Mouse (Mus musculus): ENCODE data around the gene Gabbr2. TPM values are rescaled to one million over a fixed set of nuclear protein-coding genes. Genes with fewer than 3 reads are reported as not detected.

The Gabbr2 gene
- polyA plus RNA-seq, 1 experiment from 2014 or later: 0.17 TPM

GRCm38 (mm10) chr4:46847745-46848144, 143.9 kb downstream of the Gabbr2 start:
- Histone ChIP-seq H3K9ac (ENCODE audit: low read depth, low read length) (no peak overlapping the region), H3K27me3 (replicated peaks; ENCODE audit: control insufficient read depth, insufficient read depth, low read length) (no peaks in the 10 kb centered on the region), H3K4me2 (ENCODE audit: low read depth, low read length) (no peak overlapping the region), H3K36me3 (ENCODE audit: control insufficient read depth, insufficient read depth, low read length) (no peaks in the 10 kb centered on the region), H3K9me3 (ENCODE audit: control insufficient read depth, low read length) (no peaks in the 10 kb centered on the region), H3K27ac (ENCODE audit: low read length) (no peak overlapping the region), H3K4me3 (ENCODE audit: low read length) (no peak overlapping the region), H3K4me1 (ENCODE audit: control insufficient read depth, insufficient read depth, low read length) (no peaks in the 10 kb centered on the region)
- ATAC-seq: no peak

- H3K27me3 ChIP-seq (replicated peaks; ENCODE audit: control insufficient read depth, insufficient read depth, low read length): no peaks in the 10 kb centered on the region
- no peak overlapping the region for H3K4me3 ChIP-seq (ENCODE audit: low read length)
- no peak overlapping the region for H3K27ac ChIP-seq (ENCODE audit: low read length)
- H3K36me3 ChIP-seq (ENCODE audit: control insufficient read depth, insufficient read depth, low read length): no peaks in the 10 kb centered on the region
- H3K4me1 ChIP-seq (ENCODE audit: control insufficient read depth, insufficient read depth, low read length): no peaks in the 10 kb centered on the region
- no peaks in the 10 kb centered on the region for H3K9me3 ChIP-seq (ENCODE audit: control insufficient read depth, low read length)
- no peak overlapping the region for H3K4me2 ChIP-seq (ENCODE audit: low read depth, low read length)
- 95% methylated on average over 10 of the region's 10 CpGs for WGBS
- no peak for ATAC-seq
- H3K9ac ChIP-seq (ENCODE audit: low read depth, low read length): no peak overlapping the region
Measured at GRCm38 (mm10) chr4:46846396-46846795, 145.3 kb downstream of the Gabbr2 start.

GRCm38 (mm10) chr4:46844982-46845643, 146.6 kb downstream of the Gabbr2 start:
- Histone ChIP-seq H3K27me3 (replicated peaks; ENCODE audit: control insufficient read depth, insufficient read depth, low read length) (no peaks in the 10 kb centered on the region), H3K27ac (ENCODE audit: low read length) (no peak overlapping the region), H3K36me3 (ENCODE audit: control insufficient read depth, insufficient read depth, low read length) (no peaks in the 10 kb centered on the region), H3K4me3 (ENCODE audit: low read length) (no peak overlapping the region), H3K9me3 (ENCODE audit: control insufficient read depth, low read length) (no peaks in the 10 kb centered on the region), H3K4me2 (ENCODE audit: low read depth, low read length) (no peak overlapping the region), H3K4me1 (ENCODE audit: control insufficient read depth, insufficient read depth, low read length) (no peaks in the 10 kb centered on the region), H3K9ac (ENCODE audit: low read depth, low read length) (no peak overlapping the region)
- no peak for ATAC-seq
- WGBS: 61% methylated on average over 6 of the region's 6 CpGs

- Histone ChIP-seq H3K9ac (ENCODE audit: low read depth, low read length) (no peak overlapping the region), H3K4me2 (ENCODE audit: low read depth, low read length) (no peak overlapping the region), H3K27me3 (replicated peaks; ENCODE audit: control insufficient read depth, insufficient read depth, low read length) (no peaks in the 10 kb centered on the region), H3K9me3 (ENCODE audit: control insufficient read depth, low read length) (no peaks in the 10 kb centered on the region), H3K36me3 (ENCODE audit: control insufficient read depth, insufficient read depth, low read length) (no peaks in the 10 kb centered on the region), H3K4me1 (ENCODE audit: control insufficient read depth, insufficient read depth, low read length) (no peaks in the 10 kb centered on the region), H3K4me3 (ENCODE audit: low read length) (no peak overlapping the region), H3K27ac (ENCODE audit: low read length) (no peak overlapping the region)
- no peak for ATAC-seq
- 86% methylated on average over 5 of the region's 5 CpGs for WGBS
Measured at GRCm38 (mm10) chr4:46844567-46844966, 147.1 kb downstream of the Gabbr2 start.

GRCm38 (mm10) chr4:46842596-46842995, 149.1 kb downstream of the Gabbr2 start:
- H3K27ac ChIP-seq (ENCODE audit: low read length): no peak overlapping the region
- no peaks in the 10 kb centered on the region for H3K27me3 ChIP-seq (replicated peaks; ENCODE audit: control insufficient read depth, insufficient read depth, low read length)
- no peaks in the 10 kb centered on the region for H3K36me3 ChIP-seq (ENCODE audit: control insufficient read depth, insufficient read depth, low read length)
- no peak overlapping the region for H3K4me2 ChIP-seq (ENCODE audit: low read depth, low read length)
- no peak for ATAC-seq
- no peak overlapping the region for H3K4me3 ChIP-seq (ENCODE audit: low read length)
- 89% methylated on average over 7 of the region's 7 CpGs for WGBS
- H3K4me1 ChIP-seq (ENCODE audit: control insufficient read depth, insufficient read depth, low read length): no peaks in the 10 kb centered on the region
- no peak overlapping the region for H3K9ac ChIP-seq (ENCODE audit: low read depth, low read length)
- H3K9me3 ChIP-seq (ENCODE audit: control insufficient read depth, low read length): no peaks in the 10 kb centered on the region

GRCm38 (mm10) chr4:46840146-46840545, 151.5 kb downstream of the Gabbr2 start:
- Histone ChIP-seq H3K9ac (ENCODE audit: low read depth, low read length) (no peak overlapping the region), H3K27ac (ENCODE audit: low read length) (no peak overlapping the region), H3K4me2 (ENCODE audit: low read depth, low read length) (no peak overlapping the region), H3K4me3 (ENCODE audit: low read length) (no peak overlapping the region), H3K27me3 (replicated peaks; ENCODE audit: control insufficient read depth, insufficient read depth, low read length) (no peaks in the 10 kb centered on the region), H3K4me1 (ENCODE audit: control insufficient read depth, insufficient read depth, low read length) (no peaks in the 10 kb centered on the region), H3K36me3 (ENCODE audit: control insufficient read depth, insufficient read depth, low read length) (no peaks in the 10 kb centered on the region), H3K9me3 (ENCODE audit: control insufficient read depth, low read length) (no peaks in the 10 kb centered on the region)
- WGBS: 69% methylated on average over 6 of the region's 6 CpGs
- ATAC-seq: no peak

GRCm38 (mm10) chr4:46837362-46837761, 154.3 kb downstream of the Gabbr2 start:
- no peaks in the 10 kb centered on the region for H3K4me1 ChIP-seq (ENCODE audit: control insufficient read depth, insufficient read depth, low read length)
- H3K27ac ChIP-seq (ENCODE audit: low read length): no peak overlapping the region
- ATAC-seq: no peak
- 72% methylated on average over 7 of the region's 7 CpGs for WGBS
- no peaks in the 10 kb centered on the region for H3K27me3 ChIP-seq (replicated peaks; ENCODE audit: control insufficient read depth, insufficient read depth, low read length)
- H3K9me3 ChIP-seq (ENCODE audit: control insufficient read depth, low read length): no peaks in the 10 kb centered on the region
- no peak overlapping the region for H3K9ac ChIP-seq (ENCODE audit: low read depth, low read length)
- no peak overlapping the region for H3K4me2 ChIP-seq (ENCODE audit: low read depth, low read length)
- no peak overlapping the region for H3K4me3 ChIP-seq (ENCODE audit: low read length)
- no peaks in the 10 kb centered on the region for H3K36me3 ChIP-seq (ENCODE audit: control insufficient read depth, insufficient read depth, low read length)

- Histone ChIP-seq H3K27ac (ENCODE audit: low read length) (no peak overlapping the region), H3K9ac (ENCODE audit: low read depth, low read length) (no peak overlapping the region), H3K4me2 (ENCODE audit: low read depth, low read length) (no peak overlapping the region), H3K9me3 (ENCODE audit: control insufficient read depth, low read length) (no peaks in the 10 kb centered on the region), H3K27me3 (replicated peaks; ENCODE audit: control insufficient read depth, insufficient read depth, low read length) (no peaks in the 10 kb centered on the region), H3K4me1 (ENCODE audit: control insufficient read depth, insufficient read depth, low read length) (no peaks in the 10 kb centered on the region), H3K4me3 (ENCODE audit: low read length) (no peak overlapping the region), H3K36me3 (ENCODE audit: control insufficient read depth, insufficient read depth, low read length) (no peaks in the 10 kb centered on the region)
- 72% methylated on average over 18 of the region's 18 CpGs for WGBS
- ATAC-seq: no peak
Measured at GRCm38 (mm10) chr4:46836065-46836464, 155.6 kb downstream of the Gabbr2 start.

- H3K4me2 ChIP-seq (ENCODE audit: low read depth, low read length): no peak overlapping the region
- no peaks in the 10 kb centered on the region for H3K4me1 ChIP-seq (ENCODE audit: control insufficient read depth, insufficient read depth, low read length)
- no peak overlapping the region for H3K4me3 ChIP-seq (ENCODE audit: low read length)
- H3K9me3 ChIP-seq (ENCODE audit: control insufficient read depth, low read length): no peaks in the 10 kb centered on the region
- no peaks in the 10 kb centered on the region for H3K27me3 ChIP-seq (replicated peaks; ENCODE audit: control insufficient read depth, insufficient read depth, low read length)
- 91% methylated on average over 14 of the region's 14 CpGs for WGBS
- H3K9ac ChIP-seq (ENCODE audit: low read depth, low read length): no peak overlapping the region
- no peak overlapping the region for H3K27ac ChIP-seq (ENCODE audit: low read length)
- no peak for ATAC-seq
- no peaks in the 10 kb centered on the region for H3K36me3 ChIP-seq (ENCODE audit: control insufficient read depth, insufficient read depth, low read length)
Measured at GRCm38 (mm10) chr4:46835064-46835463, 156.6 kb downstream of the Gabbr2 start.
